Comparison of ENCODE assay signal across 1 mouse cellular context in genomic region chr13:21710821-21711525, GRCm38 (mm10).
A peak's percentile ranks its signal among the peaks of the same experiment; 100 is the strongest.
TF ChIP-seq lines count a peak whose summit lies in the region.

No protein-coding gene starts in this region.

TF ChIP-seq in MEL, 35 proteins besides CTCF, POLR2A, EP300 and RAD21:
- no peak for TF ChIP-seq MXI1 (IDR thresholded peaks at IDR 0.05; ENCODE audit: low read depth, low read length)
- peak; percentile 98 for TF ChIP-seq TBP (IDR thresholded peaks at IDR 0.05; ENCODE audit: low read depth, low read length)
